Mouse (Mus musculus): ENCODE measurements at regions not wholly inside any gene's neighbourhood (a gene's known extent, or its start where the extent isn't known, plus 50 kb on each side); places are given as distances from the start of the nearest gene placed in this dataset.

- no peak for TF ChIP-seq POLR2A (IDR thresholded peaks at IDR 0.05; ENCODE audit: borderline replicate concordance, control insufficient read depth, low read depth, low read length)
- TF ChIP-seq CTCF (IDR thresholded peaks at IDR 0.05; ENCODE audit: control insufficient read depth, insufficient read depth, low read length), result no peak
These were observed 111.9 kb upstream of the Fndc3a start for GRCm38 (mm10) chr14:72821517-72822230.
